In the genomic region with DNA sequence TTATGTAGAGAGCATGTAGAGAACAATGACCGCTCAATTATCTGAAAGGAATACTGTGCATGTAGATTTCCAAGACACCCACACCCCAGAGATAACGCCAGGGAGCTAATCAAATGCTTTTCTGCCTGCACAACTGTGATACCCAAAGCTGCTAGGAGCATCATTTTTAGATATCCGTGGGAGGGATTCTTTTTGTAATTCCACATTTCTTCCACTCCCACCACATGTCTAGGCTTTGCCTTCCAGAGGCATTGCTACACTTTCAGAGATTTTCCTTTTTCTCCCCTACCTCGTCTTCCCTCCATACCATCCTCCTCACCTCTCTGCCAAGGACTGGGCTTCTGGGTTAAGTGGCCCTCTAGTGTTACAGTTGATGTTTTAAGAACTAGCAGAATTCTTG, we compare ENCODE assay signal across 14 mouse cellular contexts.
DNase-seq lines count a peak whose midpoint lies in the region; ATAC-seq lines count a peak whose summit lies in the region.
"Had no signal": no experiment of that assay in that cellular context is flagged by ENCODE, and none has a peak within 500 bp of the region (broad histone marks: within the 10 kb centered on the region; RNA-seq: fewer than 3 reads in every experiment).

No protein-coding gene starts in this region.

- no peak overlapping the region for H3K9ac ChIP-seq in forebrain, embryonic 14.5 days (ENCODE audit: low read length)
- H3K9ac ChIP-seq: liver, embryonic 15.5 days had no signal

- no peaks in the 10 kb centered on the region for H3K9me3 ChIP-seq in forebrain, embryonic 14.5 days (replicated peaks; ENCODE audit: control insufficient read depth, low read length)
- H3K9me3 ChIP-seq: liver, embryonic 15.5 days had no signal

- no peaks in the 10 kb centered on the region for H3K4me1 ChIP-seq in forebrain, embryonic 14.5 days (ENCODE audit: control insufficient read depth, insufficient read depth, low read length)
- H3K4me1 ChIP-seq: liver, embryonic 15.5 days had no signal

- DNase-seq in left cerebral cortex, adult 11 months (ENCODE audit: low spot score), result peak; percentile 81
- no peak for DNase-seq in left cerebral cortex, postnatal 4 days
- peak; percentile 57 to 67 for DNase-seq in layer of hippocampus, adult 8-10 months (ENCODE audit: low spot score in 2 of 2)
- peak; percentile 63 to 86 for DNase-seq in left cerebral cortex, postnatal 14 days (ENCODE audit: low spot score in 2 of 2)
- peak; percentile 55 to 84 for DNase-seq in right cerebral cortex, postnatal 36 days (ENCODE audit: low spot score in 2 of 2)
- DNase-seq in urinary bladder, postnatal 10 days (ENCODE audit: low spot score), result no peak
- DNase-seq in neural tube, embryonic 10.5 days (ENCODE audit: extremely low spot score, low spot score), result no peak
- DNase-seq in forebrain, embryonic 14.5 days (ENCODE audit: low spot score), result no peak
- DNase-seq: cerebellum, postnatal 10 days; kidney, adult 9 months; kidney, postnatal 36 days had no signal

- WGBS in forebrain, embryonic 14.5 days, result 61% methylated on average over 4 of the region's 4 CpGs

- H3K4me2 ChIP-seq in forebrain, embryonic 14.5 days (ENCODE audit: low read length), result no peak overlapping the region
- H3K4me2 ChIP-seq: liver, embryonic 15.5 days had no signal

- no peak overlapping the region for H3K27ac ChIP-seq in forebrain, embryonic 14.5 days (ENCODE audit: low read depth, low read length)
- H3K27ac ChIP-seq: liver, embryonic 15.5 days had no signal

- intact Hi-C loops in left cerebral cortex, postnatal 4 days (cut with DNase I), result no loop called here
- intact Hi-C loops in left cerebral cortex, postnatal 14 days (cut with DNase I), result loop anchor here (10.0 kb wide), 1 partner anchor 130 kb away; no protein-coding TSS in a partner anchor

- H3K4me3 ChIP-seq in forebrain, embryonic 14.5 days (ENCODE audit: low read depth, low read length), result no peak overlapping the region
- H3K4me3 ChIP-seq: liver, embryonic 15.5 days had no signal

- ATAC-seq in forebrain, embryonic 14.5 days, result no peak
- ATAC-seq: inflammation-experienced regulatory T-cells, adult 6 months had no signal

- no peaks in the 10 kb centered on the region for H3K36me3 ChIP-seq in forebrain, embryonic 14.5 days (ENCODE audit: control insufficient read depth, insufficient read depth, low read length)
- H3K36me3 ChIP-seq: liver, embryonic 15.5 days had no signal

- H3K27me3 ChIP-seq in forebrain, embryonic 14.5 days (replicated peaks; ENCODE audit: control insufficient read depth, insufficient read depth, low read length), result no peaks in the 10 kb centered on the region
- H3K27me3 ChIP-seq: CH12.LX; liver, embryonic 15.5 days had no signal

Comparison
In these comparisons a context has a peak if more than half of its experiments do, and no peak if none do; other contexts are left out.
1. DNase-seq: peak in left cerebral cortex, adult 11 months (single experiment), layer of hippocampus, adult 8-10 months (2 of 2), left cerebral cortex, postnatal 14 days (2 of 2) and right cerebral cortex, postnatal 36 days (2 of 2); none in left cerebral cortex, postnatal 4 days (single experiment), urinary bladder, postnatal 10 days (single experiment), neural tube, embryonic 10.5 days (single experiment) and forebrain, embryonic 14.5 days (single experiment).